Mouse (Mus musculus) kidney, adult 11 months (tissue): ENCODE data around the gene Hephl1.
A peak's percentile ranks its signal among the peaks of the same experiment; 100 is the strongest.

ENCODE experiments used
- DNase-seq: peaks from one replicate; pipeline ENCODE4 v3.0.0; 2022

The Hephl1 gene

DNA sequence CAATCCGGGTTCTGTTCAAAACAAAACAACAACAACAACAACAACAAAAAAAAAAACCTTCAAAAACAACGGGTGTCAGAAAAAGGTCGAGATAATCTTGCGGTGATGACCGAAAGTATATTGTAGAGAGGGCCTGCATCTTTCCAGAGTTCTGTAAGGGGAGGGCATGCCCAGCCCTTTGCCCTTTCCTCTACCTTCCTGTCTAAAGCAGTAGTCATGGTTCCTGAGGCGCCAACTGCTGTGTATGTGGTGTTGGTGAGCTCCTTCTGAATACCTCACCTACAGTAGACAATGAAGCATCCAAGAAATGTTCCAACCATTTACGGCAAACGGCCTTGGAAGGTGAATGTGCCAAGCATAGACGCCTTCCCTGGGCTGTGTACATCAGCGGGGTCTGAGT is 66.2 kb downstream of the Hephl1 start:
- DNase-seq, result no peak

DNA sequence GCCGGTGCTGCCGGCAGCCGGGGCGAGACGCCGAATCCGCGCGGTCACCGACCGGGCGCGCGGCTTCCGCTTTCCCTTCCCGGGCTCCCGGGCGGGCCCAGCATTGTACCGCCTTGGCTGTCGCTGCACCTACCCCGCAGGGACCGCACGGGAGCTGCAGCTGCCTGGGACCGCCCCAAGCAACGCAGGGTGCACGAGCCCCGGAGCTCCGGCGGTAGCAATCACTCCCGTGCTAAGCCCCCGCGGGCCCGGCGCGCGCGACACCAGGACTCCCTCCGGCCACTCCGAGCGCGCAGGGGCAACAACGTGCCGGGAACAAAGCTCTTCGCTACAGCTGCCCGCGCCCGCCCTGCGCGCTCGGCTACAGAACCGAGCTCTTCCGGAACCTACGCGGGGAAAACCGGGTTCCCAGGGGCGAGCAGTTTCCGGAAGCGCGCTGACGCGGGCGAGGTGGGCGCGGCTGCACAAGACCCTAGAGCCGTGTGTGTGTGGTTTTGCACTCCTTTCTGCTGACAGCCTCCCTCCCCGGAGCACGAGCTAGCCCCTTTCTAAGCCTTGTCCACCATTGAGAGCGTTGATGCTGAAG is 66.7 kb downstream of the Hephl1 start, which contains the start of gene Panx1:
Panx1 (minus strand) TSS at position 395 of the 586 bp plus-strand sequence.
- peak; percentile 17 for DNase-seq

DNA sequence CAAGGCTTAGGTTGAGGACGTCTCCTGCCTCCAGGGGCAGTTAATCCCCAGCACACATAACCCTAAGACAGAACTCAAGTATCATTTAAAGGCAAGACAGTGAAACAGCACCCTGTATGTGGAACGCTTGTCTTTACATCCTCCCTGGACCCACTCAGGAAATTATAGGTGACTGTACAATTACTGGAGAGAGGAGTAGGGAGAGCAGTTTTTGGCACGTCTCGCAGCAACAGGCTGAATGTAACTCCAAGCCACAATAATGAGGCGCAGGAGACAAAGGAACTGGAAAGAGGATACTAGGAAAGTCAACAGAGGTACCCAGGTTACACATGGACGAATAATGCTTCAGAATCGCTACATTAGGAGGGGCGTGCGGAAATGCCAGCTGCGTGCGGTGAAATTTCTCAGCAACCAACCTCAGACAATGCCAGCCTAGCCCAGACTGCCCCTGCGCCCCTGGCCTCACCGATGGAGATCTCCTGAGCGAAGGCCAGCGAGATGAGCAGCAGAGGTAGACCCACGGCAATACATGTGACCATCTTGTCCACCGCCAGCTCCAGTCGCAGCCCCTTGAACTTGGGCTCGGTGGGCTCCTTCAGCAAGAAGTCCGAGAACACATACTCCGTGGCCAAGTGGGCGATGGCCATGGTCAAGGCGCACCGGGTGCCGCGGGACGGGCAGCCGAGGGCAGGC is 67.4 kb downstream of the Hephl1 start:
- no peak for DNase-seq

DNA sequence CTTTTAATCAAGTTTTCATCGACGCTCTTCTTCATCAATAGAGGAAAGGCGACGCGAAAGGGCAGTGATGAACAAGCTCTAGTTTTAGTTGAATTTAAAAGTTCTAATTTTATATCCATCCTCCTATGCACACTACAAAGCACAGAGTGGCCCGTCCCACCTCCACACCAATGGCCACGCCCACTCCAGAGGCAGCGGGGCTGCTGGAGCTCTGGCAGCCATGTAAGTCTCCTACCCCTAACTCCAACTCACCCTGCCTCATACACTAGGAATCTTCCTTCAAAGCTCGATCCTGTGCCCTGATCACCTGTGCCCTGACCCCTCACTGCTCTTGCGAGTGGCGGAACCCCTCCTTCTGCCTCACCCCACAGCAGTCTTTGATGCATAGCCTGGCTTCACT is 70.4 kb downstream of the Hephl1 start:
- no peak for DNase-seq

DNA sequence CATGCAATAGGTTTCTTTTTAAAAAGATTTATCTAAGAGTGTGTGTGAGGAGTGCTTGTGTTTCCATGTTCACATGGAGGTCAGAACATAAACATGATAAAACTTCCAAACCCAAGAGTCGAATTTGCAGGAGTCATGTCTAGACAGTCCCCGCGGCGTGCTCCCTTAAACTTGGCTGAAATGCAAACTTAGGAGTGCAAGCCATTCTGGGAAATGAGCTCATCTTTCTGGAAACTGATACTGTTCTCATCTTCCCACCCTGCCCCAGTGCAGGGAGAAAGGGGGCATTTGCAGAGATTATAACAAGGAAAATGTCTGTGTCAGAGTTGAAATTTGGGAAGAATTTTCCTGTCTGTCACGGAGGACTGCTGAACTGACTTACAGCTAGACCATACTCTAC is 72.1 kb downstream of the Hephl1 start:
- DNase-seq, result no peak

DNA sequence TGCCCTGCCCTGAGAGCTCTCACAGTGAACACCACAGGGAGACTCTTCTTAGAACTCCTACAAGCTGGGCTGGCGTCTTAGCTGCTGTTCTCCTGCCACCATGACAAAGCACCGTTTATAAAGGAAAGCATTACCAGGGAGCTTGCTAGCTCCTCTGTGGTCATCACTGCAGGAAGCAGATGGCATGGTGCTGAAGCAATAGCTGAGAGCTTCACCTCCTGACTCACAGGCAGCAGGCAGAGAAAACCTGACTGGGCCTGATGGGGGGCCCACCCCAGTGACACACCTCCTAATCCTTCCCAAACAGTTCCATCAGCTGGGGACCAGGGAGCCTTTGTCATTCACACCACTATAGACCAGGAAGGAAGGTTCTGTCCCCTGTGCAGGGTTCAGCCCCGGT is 74.2 kb downstream of the Hephl1 start:
- DNase-seq, result no peak

DNA sequence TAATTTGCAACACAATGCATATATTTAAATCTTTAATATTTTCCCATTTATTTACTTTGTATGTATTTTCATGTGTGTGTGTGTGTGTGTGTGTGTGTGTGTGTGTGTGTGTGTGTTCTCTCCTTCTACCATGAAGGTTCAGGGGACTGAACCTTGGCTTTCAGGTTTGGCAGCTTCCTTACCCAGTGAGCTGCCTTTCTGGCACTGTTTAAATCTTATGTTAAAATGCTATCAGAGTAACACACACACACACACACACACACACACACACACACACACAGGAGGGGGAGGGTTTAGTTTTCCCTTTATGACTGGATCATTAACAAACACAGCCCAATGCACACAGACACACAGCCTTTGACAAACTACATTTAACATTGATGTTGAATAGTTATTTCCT is 74.7 kb downstream of the Hephl1 start:
- DNase-seq, result no peak

DNA sequence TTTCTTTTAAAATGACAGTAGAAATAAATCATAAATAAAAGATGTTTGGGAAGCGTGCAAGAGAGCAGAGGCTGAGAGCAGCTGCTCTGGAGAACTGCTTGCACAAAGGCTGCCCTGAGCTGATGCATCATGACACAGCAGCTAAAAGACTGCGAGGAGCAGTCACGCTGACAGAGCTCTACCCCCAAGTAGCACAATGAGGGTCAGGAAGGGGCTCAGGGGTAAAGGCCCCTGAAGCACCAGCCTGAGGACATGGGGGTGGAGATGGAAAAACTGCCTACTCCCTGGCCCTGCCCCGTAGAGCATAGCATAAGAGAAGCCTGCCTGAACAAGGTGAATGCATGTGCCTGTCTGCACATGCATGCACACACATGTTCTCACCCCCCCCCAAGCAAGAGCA is 75.1 kb downstream of the Hephl1 start:
- no peak for DNase-seq

DNA sequence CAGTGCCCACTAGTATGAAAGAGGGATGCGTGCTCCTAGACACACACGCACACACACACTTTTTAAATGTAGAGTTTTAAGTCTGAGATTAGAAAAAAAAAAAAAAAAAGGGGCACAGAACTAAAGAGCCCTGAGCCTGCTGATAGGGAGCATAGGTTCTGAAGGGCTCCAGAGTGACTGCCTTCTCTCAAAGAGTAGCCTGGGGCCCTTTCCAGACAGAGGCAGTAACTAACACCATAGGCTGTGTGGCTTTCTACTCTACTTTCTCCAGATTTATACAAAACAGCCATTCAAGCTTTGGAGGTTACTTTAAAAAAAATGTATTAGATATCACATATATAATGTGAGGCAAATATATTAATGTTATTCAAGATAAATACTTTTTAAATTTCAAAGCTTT is 75.5 kb downstream of the Hephl1 start:
- no peak for DNase-seq

DNA sequence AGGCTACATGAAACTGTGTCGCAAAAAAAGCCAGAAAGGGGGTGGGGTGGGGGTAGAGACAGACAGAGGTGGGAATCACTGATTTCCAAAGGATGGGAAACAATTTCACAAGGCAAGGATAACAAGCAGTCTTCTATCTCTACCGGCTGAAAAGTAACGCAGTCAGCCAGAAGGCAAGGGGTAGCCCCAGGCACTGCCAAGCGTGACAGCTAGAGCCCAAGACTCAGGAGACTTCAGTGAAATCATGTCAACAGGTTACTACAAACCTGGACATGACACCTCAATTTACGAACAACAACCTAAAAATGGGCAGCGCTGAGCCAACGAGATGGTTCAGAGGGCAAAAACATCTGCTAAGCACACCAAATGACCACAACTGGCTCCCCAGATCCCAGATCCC is 75.9 kb downstream of the Hephl1 start:
- no peak for DNase-seq

DNA sequence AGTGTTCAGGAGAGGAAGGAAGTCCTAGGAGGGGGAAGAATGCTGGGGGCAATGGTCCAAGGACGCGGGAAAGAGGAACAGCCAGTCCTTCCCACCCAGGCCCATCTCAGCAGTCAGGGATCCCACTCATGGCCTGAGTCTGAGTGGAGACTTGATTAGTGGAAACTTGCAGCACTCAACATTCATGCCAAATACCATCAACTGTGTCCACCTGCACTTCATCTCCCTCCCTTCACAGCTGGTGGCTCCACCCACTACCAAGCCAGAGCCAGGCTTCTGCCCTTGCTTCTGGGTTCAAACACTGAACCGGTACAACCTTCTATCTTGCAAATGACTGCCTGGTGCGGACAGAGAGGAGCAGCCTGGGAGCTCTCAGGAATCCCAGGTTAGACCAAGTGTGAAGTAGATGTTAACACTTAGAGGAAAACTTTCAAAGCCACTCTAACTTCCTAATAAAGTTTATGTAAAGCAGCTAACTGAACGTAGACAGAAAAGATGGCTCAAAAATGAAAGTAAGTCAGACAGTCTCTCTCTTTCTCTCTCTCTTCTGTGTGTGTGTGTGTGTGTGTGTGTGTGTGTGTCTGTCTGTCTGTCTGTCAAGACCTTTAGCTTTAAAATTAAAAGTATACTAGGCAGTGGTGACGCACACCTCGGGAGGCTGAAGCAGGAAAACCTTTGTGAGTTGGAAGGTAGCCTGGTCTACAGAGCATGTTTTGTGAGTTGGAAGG is 77.2 kb downstream of the Hephl1 start:
- peak; percentile 6 for DNase-seq

DNA sequence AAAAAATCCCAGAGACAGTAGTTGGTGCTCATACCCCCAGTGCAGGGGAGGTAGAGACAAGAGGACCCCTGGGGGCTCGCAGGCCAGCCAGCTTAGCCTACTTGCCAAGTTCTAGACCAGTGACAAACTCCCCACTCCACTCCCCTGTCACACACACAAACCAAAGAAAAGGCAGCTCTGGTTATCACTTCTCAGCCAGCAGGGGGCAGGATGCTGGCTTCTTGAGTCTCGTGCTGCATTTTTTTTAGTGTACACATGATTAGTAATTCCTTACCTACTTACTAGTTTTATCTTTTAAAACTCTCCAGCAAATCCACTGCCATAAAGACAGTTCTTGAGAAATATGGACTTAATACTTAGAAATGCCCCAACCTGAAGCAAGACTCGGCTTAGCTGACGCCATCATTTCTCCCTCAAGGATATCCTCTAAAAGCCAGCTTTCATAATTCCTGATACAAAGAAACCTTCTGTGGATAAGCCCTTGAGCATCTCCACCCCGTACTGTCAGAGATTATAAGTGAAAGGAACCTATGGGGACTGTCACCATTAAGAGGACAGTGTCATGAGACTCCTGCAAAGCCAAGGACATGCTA is 78.2 kb downstream of the Hephl1 start:
- DNase-seq, result peak; percentile 9

DNA sequence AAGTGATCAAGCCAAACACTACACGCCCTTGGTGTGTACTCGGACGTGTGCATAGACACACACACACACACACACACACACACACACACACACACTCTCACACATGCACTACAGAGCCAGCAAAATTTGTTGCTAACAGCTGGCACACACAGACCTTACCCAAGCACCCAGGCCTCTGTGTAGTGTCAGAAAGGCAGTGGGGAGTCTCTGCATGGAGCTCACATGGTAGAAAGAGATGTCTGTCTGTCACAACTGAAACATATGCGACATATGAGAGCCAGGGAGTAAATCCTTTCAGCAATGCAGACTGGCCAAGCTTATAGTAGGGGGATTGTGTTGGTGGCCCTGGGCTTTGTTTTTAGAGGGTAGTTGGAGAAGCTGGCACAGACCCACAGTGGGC is 79.1 kb downstream of the Hephl1 start:
- no peak for DNase-seq

DNA sequence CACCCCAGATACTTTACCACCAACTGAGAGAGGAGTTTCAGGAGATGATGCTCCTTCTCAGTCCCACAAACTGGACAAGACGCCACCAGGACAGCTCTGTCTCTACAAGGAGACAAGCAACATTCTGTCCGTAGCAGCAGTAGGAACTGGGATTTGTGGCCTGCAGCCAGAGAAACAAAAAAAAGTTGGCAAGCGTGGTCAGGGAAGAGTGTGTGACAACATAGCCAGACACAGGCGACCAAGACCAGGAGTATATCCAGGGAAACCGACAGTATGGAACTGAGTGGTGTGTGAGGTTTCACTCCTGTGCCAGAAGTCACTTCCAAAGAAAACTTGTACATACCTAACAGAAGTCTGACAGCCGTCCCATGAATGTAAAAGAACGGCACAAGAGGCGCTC is 81.1 kb downstream of the Hephl1 start:
- DNase-seq, result peak; percentile 7

DNA sequence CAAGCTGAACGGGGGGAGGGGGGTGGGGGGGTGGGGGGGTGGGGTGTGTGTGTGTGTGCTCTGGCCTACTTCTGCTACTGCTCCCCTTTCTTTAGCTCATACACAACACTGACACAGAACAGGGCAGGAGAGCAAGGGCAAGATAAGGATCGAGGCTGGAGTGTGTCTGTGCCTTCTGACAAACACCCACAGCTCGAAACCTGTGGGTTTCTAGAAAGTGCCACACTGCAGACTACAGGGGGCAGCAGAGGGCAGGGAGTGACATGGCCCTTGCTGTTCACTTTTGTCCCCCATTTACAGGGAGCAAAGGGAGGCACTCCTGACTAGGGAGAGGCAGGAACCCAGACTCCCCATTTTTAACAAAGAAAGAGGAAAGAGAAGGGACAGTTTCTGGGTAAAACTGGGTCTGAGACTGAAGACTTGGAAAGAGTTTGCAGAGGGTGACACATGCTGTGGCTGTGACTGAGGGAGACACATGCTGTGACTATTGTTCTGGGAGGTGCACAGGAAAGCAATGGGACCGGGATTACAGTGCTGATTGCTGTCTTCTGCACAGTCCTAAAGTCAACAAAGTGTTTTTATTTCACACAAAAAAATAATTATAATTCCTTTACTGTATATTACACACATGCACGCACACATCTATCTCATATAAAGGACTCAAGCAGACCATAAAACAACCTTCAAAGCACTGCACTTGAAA is 82.7 kb downstream of the Hephl1 start:
- DNase-seq, result no peak

DNA sequence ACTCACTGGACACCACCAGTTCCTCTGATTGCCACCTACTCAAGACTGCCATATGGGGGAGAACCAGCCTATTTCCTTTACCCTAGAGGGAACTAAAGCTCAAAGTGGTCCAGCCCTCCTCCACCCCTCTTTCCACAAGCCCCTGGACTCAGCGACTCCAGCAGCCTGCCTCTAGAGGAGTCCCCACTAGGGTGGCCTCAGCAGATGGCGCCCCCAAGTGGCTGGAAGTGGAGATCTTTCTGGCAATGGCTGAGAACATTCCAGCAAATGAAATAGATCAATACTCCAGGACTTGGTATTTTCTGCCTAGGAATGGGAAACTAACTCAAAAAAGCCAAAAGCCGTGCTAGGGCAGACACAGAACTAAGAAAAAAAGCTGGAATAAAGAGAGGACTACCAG is 84.2 kb downstream of the Hephl1 start:
- DNase-seq, result no peak

DNA sequence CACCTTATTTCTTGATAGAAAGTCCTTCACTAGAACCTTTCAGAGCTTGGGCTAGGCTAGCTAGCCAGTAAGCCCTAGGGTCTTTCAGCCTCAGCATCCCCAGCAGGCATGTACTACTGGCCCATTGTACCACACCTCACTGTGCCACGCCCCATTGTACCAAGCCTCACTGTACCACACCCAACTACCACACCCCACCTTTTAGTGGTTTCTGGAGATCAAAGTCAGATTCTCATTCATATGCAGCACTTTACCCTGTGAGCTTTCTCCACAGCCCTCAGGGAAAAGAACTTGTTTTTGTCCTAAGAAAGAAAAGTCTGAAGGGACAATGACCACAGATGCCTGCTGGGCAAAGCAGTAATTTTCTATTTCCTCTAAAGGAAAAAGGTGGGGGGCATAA is 88.9 kb downstream of the Hephl1 start:
- no peak for DNase-seq

DNA sequence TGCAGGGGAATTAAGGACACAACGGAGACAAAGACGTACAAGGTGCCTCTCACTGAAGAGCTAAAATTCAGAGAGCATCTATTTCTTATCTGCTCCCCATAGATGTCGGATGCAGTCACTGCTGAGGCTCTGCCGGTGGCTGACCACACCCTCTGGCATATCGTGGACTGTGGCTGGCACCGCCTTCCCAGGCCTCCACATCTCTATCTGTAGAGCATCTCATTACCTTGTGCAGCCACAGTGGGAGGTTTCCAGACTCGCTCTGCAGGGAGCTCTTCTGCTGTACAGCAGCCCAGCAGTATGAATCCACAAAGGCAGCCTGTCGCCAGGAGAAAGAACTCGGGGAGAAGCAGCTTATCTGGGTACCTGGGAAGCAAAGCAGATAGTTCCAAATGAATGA is 90.8 kb downstream of the Hephl1 start:
- no peak for DNase-seq

DNA sequence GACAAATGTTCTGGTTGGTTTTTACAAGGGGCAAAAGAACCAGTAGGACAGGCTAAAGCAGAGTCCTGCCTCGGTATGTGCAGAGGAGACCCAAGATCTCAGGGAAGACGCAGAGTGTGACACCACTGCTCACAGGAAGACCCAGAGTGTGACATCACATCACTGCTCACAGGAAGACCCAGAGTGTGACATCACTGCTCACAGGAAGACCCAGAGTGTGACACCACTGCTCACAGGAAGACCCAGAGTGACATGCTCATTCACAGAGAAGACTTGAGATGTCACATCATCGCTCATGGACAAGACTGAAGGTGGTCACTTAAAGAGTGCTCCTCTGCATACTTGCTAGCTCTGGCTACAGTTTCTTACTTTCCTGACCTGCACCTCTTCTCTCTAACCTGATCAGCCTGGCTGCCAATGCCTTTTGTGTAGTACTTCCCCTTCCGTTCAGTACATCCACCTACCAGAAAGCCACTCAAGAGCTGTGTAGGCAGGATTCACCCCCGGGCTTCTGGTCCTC is 91.3 kb downstream of the Hephl1 start:
- DNase-seq, result no peak

DNA sequence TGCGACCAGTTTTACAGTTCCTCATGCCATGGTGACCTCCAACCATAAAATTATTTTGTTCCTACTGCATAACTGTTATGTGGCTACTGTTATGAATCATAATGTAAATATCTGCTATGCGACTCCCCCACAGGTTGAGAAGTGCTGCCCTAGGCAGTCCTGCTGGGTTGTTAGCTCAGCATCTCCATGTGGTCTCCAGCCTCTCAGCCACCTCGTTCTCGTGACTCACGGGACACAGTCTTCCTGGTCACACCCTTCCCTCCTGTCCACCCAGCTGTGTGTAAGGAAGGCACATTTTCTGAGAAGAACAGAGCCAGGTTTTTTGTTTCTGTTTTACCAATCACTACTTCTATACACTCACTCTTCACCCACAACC is 93.2 kb downstream of the Hephl1 start:
- no peak for DNase-seq

DNA sequence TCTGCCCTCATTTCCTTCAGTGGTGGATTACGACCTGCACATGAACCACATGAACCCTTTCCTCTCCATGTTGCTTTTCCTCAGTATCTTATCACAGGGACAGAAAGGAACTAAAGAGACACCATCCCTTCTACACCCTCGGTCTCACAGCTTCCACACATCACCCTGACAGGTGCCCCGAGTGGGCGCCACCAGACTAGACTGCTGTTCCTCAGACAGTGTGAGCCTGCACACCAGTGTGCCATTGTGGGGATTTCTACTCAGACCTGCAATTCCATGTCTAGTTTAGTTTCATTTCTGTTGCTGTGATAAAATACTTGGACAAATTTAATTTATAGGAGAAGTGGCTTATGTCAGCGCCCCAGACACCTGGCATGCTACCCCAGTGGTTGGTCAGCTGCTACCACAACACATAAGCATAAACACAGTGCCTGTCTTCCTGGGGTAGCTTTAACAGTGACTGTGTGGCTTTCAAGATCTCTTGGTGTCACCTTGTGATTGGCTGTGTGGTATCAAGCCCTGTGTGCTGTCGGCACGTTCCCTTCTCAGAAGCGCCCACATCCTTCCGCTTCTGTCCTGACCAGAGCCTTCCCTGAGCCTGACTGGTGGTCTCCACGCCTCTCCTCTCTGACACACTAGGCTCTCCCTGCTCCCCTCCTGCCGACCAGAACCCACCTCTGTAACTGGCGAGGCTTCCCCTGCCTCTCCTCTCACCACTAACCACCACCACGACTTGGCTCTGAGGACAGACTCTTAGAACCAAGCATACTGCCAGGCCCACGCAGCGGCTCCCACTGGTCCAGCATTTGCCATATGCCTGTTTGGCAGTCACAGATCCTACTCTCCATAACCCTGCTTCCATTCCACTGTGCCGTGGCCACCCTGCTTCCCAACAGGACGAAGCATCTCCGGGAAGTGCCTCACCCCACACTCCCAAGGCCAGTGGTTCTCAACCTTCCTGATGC is 93.8 kb downstream of the Hephl1 start:
- no peak for DNase-seq
